Comparison of ENCODE assay signal across 8 mouse cellular contexts in the genomic region with DNA sequence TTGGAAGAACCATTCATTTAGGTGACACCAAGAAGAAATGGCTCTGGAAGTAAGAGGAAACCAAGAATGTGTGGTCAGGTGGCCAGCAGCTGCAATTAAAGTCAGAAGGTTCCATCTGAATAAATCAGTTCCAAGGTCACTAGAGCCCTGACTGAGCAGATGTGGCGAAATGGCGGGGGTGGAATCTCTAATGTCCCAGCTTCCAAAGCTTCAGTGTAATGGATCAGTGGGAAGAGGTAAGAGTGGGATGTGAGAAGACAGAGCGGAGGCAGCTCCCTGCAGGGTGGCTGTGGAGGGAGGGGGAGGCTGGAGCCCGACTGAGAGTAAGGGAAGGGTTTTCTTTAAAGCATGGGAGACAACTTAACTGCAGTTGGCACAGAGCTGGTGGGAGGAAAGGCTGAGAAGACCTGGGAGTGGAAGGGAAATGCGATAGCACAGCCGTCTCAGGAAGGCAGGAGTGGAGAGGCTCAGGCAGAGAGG. TPM values are rescaled to one million over a fixed set of nuclear protein-coding genes. Genes with fewer than 3 reads are reported as not detected.
DNase-seq lines count a peak whose midpoint lies in the region; ATAC-seq and TF ChIP-seq lines count a peak whose summit lies in the region.

No protein-coding gene starts in this region.

- DNase-seq in adrenal gland, adult (ENCODE audit: inconsistent age in 2 of 2, low spot score in 1 of 2), result peak; percentile 40 to 84
- no peak for DNase-seq in adrenal gland, postnatal 25 days
- peak; percentile 23 to 82 for DNase-seq in left cerebral cortex, adult 8-10 months (ENCODE audit: low spot score in 2 of 2)
- no peak for DNase-seq in left cerebral cortex, postnatal 4 days
- DNase-seq in lung, postnatal 36 days, result no peak
- no peak for DNase-seq in thymus, postnatal 14 days

- 0 out of 2 replicates have a peak overlapping the region, but pooled peaks have one; percentile 9 for H3K27ac ChIP-seq in hindbrain, embryonic 16.5 days (ENCODE audit: low read depth, low read length)
- H3K27ac ChIP-seq in olfactory bulb, adult 2 months (ENCODE audit: insufficient read depth, low read depth, low read length), result peak overlapping the region; percentile 98

- peaks cover 11% of the 10 kb centered on the region for H3K4me1 ChIP-seq in hindbrain, embryonic 16.5 days (ENCODE audit: control insufficient read depth, insufficient read depth, low read depth, low read length)
- H3K4me1 ChIP-seq in olfactory bulb, adult 2 months (ENCODE audit: control insufficient read depth, insufficient read depth, low read length), result peaks cover 31% of the 10 kb centered on the region

- H3K9ac ChIP-seq in hindbrain, embryonic 16.5 days (ENCODE audit: low read depth, low read length), result no peak overlapping the region

- no peak for ATAC-seq in hindbrain, embryonic 16.5 days

- H3K9me3 ChIP-seq in hindbrain, embryonic 16.5 days (ENCODE audit: control insufficient read depth, low read length), result no peaks in the 10 kb centered on the region

- no peak for TF ChIP-seq POLR2A in olfactory bulb, adult 2 months (IDR thresholded peaks at IDR 0.05; ENCODE audit: insufficient read depth, low read depth, low read length)

- no peaks in the 10 kb centered on the region for H3K27me3 ChIP-seq in hindbrain, embryonic 16.5 days (replicated peaks; ENCODE audit: control insufficient read depth, insufficient read depth, low read length)

- no peaks in the 10 kb centered on the region for H3K36me3 ChIP-seq in hindbrain, embryonic 16.5 days (ENCODE audit: control insufficient read depth, insufficient read depth, low read length)

- intact Hi-C loops in left cerebral cortex, postnatal 4 days (cut with DNase I), result loop anchor here (5.0 kb wide), 1 partner anchor 36 kb away; no protein-coding TSS in a partner anchor

- no peak overlapping the region for H3K4me2 ChIP-seq in hindbrain, embryonic 16.5 days (ENCODE audit: low read length)

- no peak overlapping the region for H3K4me3 ChIP-seq in hindbrain, embryonic 16.5 days (ENCODE audit: low read length)
- H3K4me3 ChIP-seq in olfactory bulb, adult 2 months (ENCODE audit: insufficient read depth, low read depth, low read length), result no peak overlapping the region

- WGBS in hindbrain, embryonic 16.5 days, result 51% methylated on average over 6 of the region's 6 CpGs
- 17% methylated on average over 6 of the region's 6 CpGs for WGBS in olfactory bulb, adult 2 months

- no peak for TF ChIP-seq CTCF in olfactory bulb, adult 2 months (IDR thresholded peaks at IDR 0.05; ENCODE audit: insufficient read depth, low read depth, low read length)

RNA-seq across cellular contexts. Expression of a gene that starts 3.2 kb away (rescaled TPM):
- total RNA-seq in adrenal gland, postnatal 25 days (2021), result 42.5 and 47.7 TPM in 2 replicates
- total RNA-seq in left cerebral cortex, adult 8-10 months (2022), result 100 to 1,000 TPM; 112 to 128 (median 121) TPM
- total RNA-seq in left cerebral cortex, postnatal 4 days (2021), result 10 to 100 TPM; 83.4 to 91.6 TPM
- polyA plus RNA-seq in hindbrain, embryonic 16.5 days (2015; fragmentation: Nextera tagmentation; extraction: Ambion mirVana), result 126 and 127 TPM in 2 replicates
- polyA plus RNA-seq in olfactory bulb, adult 2 months (2012; ENCODE audit: insufficient read depth, insufficient read length, low replicate concordance, missing spikeins), result not detected in 2 replicates

RNA-seq across cellular contexts. Expression of a gene that starts 16.5 kb away (rescaled TPM):
- total RNA-seq in adrenal gland, postnatal 25 days (2021), result 482 and 571 TPM in 2 replicates
- total RNA-seq in left cerebral cortex, adult 8-10 months (2022), result 100 to 1,000 TPM; 225 to 241 (median 233) TPM
- total RNA-seq in left cerebral cortex, postnatal 4 days (2021), result 100 to 1,000 TPM; 138 to 139 TPM
- 38.6 and 41.2 TPM in 2 replicates for polyA plus RNA-seq in hindbrain, embryonic 16.5 days (2015; fragmentation: Nextera tagmentation; extraction: Ambion mirVana)
- 82.6 TPM in 1 of 2 replicates, not detected in the other for polyA plus RNA-seq in olfactory bulb, adult 2 months (2012; ENCODE audit: insufficient read depth, insufficient read length, low replicate concordance, missing spikeins)

RNA-seq across cellular contexts. Expression of a gene that starts 59.3 kb away (rescaled TPM):
- total RNA-seq in adrenal gland, postnatal 25 days (2021), result 29.4 and 30.0 TPM in 2 replicates
- 10 to 100 TPM; 53.4 to 61.2 (median 59.0) TPM for total RNA-seq in left cerebral cortex, adult 8-10 months (2022)
- total RNA-seq in left cerebral cortex, postnatal 4 days (2021), result 10 to 100 TPM; 40.1 to 46.8 TPM
- 37.6 and 43.2 TPM in 2 replicates for polyA plus RNA-seq in hindbrain, embryonic 16.5 days (2015; fragmentation: Nextera tagmentation; extraction: Ambion mirVana)
- polyA plus RNA-seq in olfactory bulb, adult 2 months (2012; ENCODE audit: insufficient read depth, insufficient read length, low replicate concordance, missing spikeins), result not detected in 2 replicates

Comparison
In these comparisons a context has a peak if more than half of its experiments do, and no peak if none do; other contexts are left out.
1. DNase-seq: peak in adrenal gland, adult (2 of 2) and left cerebral cortex, adult 8-10 months (2 of 2); none in adrenal gland, postnatal 25 days (single experiment), left cerebral cortex, postnatal 4 days (single experiment), lung, postnatal 36 days (single experiment) and thymus, postnatal 14 days (single experiment).